Mouse (Mus musculus) T-helper 17 cell (primary cell): ENCODE measurements around the gene Camk1g.

ENCODE experiments used
- in situ Hi-C, 2 experiments: fragments of 300-600 bp; cut with MboI, MseI; formaldehyde crosslinking; loops; 1 replicate in 1 of 2; 2 replicates in 1 of 2; pipeline ENCODE4 v1.15.1; 2025; ENCODE audit warnings: high pct_unique_total_duplicates in 2 of 2

Gene Camk1g

GRCm38 (mm10) chr1:193376478-193377134, 6.5 kb upstream of the Camk1g start:
- in situ Hi-C loops: loop anchor here (5.0 to 25.0 kb wide), 4 partner anchors 44 to 839 kb away; partner anchors contain the start of gene Hsd11b1 (in 1 of the 2)

- in situ Hi-C loops: no loop called here
These were observed 3.9 kb upstream of the Camk1g start for GRCm38 (mm10) chr1:193373906-193374413.

- in situ Hi-C loops: loop anchor here in 1 of 2 experiments (5.0 kb wide), 1 partner anchor 107 kb away; the partner anchor contains the start of gene Hsd11b1
These were observed 1.0 kb downstream of the Camk1g start for GRCm38 (mm10) chr1:193369091-193369490.

- in situ Hi-C loops: loop anchor here in 1 of 2 experiments (5.0 kb wide), 1 partner anchor 106 kb away; the partner anchor contains the start of gene Hsd11b1
These were observed 2.0 kb downstream of the Camk1g start for GRCm38 (mm10) chr1:193368055-193368454.

- in situ Hi-C loops: no loop called here
These were observed 6.3 kb downstream of the Camk1g start for GRCm38 (mm10) chr1:193363801-193364231.

GRCm38 (mm10) chr1:193362078-193362477, 8.0 kb downstream of the Camk1g start:
- in situ Hi-C loops: no loop called here

- in situ Hi-C loops: no loop called here
These were observed 8.9 kb downstream of the Camk1g start for GRCm38 (mm10) chr1:193361181-193361580.

GRCm38 (mm10) chr1:193359199-193359598, 10.9 kb downstream of the Camk1g start:
- in situ Hi-C loops: no loop called here

GRCm38 (mm10) chr1:193351583-193351982, 18.5 kb downstream of the Camk1g start:
- in situ Hi-C loops: no loop called here

- in situ Hi-C loops: no loop called here
These were observed 19.6 kb downstream of the Camk1g start for GRCm38 (mm10) chr1:193350546-193350801.

GRCm38 (mm10) chr1:193349702-193350545, 20.2 kb downstream of the Camk1g start:
- in situ Hi-C loops: no loop called here

- in situ Hi-C loops: no loop called here
These were observed 21.7 kb downstream of the Camk1g start for GRCm38 (mm10) chr1:193348261-193348962.

GRCm38 (mm10) chr1:193346908-193347307, 23.2 kb downstream of the Camk1g start:
- in situ Hi-C loops: no loop called here

- in situ Hi-C loops: no loop called here
These were observed 25.1 kb downstream of the Camk1g start for GRCm38 (mm10) chr1:193344976-193345375.

GRCm38 (mm10) chr1:193343853-193344252, 26.2 kb downstream of the Camk1g start:
- in situ Hi-C loops: no loop called here

- in situ Hi-C loops: no loop called here
These were observed 27.7 kb downstream of the Camk1g start for GRCm38 (mm10) chr1:193342198-193342946.

GRCm38 (mm10) chr1:193338363-193338995, 31.6 kb downstream of the Camk1g start:
- in situ Hi-C loops: loop anchor here in 1 of 2 experiments (10.0 kb wide), 1 partner anchor 1874 kb away; no protein-coding TSS in a partner anchor

- in situ Hi-C loops: loop anchor here in 1 of 2 experiments (10.0 kb wide), 1 partner anchor 1873 kb away; no protein-coding TSS in a partner anchor
These were observed 32.2 kb downstream of the Camk1g start for GRCm38 (mm10) chr1:193337787-193338310.

- in situ Hi-C loops: loop anchor here in 1 of 2 experiments (10.0 kb wide), 1 partner anchor 1872 kb away; no protein-coding TSS in a partner anchor
These were observed 33.1 kb downstream of the Camk1g start for GRCm38 (mm10) chr1:193337018-193337321.
